Mouse (Mus musculus): ENCODE measurements around the gene Inca1.
A peak's percentile ranks its signal among the peaks of the same experiment; 100 is the strongest.

Inca1 gene

DNA sequence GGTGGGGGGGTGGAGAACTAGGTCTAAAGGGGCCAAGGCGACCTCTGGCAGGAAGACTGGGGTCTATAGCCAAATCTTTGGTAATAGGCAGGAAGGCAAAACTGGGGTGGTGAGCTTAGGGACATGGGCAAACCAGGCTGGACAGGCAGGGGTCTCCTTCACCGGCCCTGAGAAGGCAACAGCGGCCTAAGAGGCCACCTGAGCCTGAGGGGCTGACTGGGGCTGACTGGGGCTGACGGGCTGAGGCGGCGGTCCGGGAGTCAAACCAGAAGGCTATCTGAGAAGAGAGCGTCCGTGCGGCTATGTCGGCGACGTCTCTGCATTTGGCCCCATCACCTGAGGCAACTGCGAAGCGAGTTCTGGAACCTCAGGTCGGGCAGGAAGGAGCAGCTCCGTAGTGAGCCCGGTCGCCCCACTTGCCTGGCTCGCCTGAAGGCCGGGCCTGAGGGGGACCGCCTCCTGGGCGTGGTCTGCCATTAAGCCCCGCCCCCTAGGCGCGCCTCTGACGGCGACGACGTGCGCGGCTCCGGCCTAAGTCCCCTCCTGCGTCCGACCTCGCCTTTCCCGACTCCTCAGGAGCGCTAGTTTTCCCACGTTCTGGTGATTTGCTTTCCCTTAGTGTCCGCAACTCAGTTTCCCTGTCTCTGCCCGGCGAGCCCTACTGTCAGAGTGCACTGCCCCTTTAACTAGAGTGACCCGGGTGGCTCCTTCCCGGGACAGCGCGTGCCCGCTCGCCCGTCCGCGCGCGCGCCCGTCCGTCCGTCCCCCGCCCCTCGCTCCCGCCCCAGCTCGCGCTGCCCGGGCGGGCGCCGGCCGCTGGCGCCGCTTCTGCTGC, at the start of gene Inca1, which contains the start of gene Kif1c:
TSS of gene Inca1 (minus strand) at position 434 of the 835 bp plus-strand sequence.
TSS of gene Kif1c (plus strand) at position 827 of the 835 bp plus-strand sequence.
- peak; percentile 96 for DNase-seq

DNA sequence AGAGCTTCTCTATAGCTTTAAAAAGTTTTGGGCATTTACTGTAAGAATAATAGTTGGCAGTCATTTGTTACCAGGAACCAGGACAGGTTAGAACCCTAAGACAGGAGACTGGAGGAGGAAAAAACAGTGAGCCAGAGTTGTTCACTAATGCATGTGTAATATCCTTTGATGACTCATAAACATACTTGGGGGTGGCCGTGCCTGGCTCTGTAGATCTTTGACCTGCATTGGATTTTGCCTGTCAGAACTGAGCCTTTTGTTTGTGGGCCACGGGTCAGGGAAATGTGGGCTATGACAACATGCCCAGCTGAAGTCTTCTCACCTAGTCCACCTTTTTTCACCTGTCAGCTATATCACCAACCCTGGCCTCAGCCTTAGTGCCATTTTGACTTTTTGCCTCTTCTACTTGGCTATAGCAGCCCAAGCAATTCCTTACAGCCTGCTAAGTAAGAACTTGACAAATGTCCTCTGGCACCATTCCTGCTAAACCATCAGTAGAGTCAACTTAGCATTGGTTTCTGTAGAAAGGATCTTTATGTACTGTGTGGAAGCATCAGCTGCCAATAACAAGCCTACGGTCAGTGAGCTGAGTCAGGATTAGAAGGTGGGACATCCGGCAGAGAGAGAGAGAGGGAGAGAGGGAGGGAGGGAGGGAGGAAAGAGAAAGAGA, 48.1 kb upstream of the Inca1 start:
- DNase-seq: no peak

- DNase-seq: no peak
Measured at GRCm38 (mm10) chr11:70745636-70746035, 45.7 kb upstream of the Inca1 start.

GRCm38 (mm10) chr11:70742581-70743459, 42.9 kb upstream of the Inca1 start:
- DNase-seq: no peak

GRCm38 (mm10) chr11:70742117-70742516, 42.2 kb upstream of the Inca1 start:
- no peak for DNase-seq

GRCm38 (mm10) chr11:70741603-70742002, 41.6 kb upstream of the Inca1 start:
- DNase-seq: no peak

- no peak for DNase-seq
Measured at GRCm38 (mm10) chr11:70737749-70738148, 37.8 kb upstream of the Inca1 start.

- DNase-seq: no peak
Measured at GRCm38 (mm10) chr11:70733256-70733655, 33.3 kb upstream of the Inca1 start.

DNA sequence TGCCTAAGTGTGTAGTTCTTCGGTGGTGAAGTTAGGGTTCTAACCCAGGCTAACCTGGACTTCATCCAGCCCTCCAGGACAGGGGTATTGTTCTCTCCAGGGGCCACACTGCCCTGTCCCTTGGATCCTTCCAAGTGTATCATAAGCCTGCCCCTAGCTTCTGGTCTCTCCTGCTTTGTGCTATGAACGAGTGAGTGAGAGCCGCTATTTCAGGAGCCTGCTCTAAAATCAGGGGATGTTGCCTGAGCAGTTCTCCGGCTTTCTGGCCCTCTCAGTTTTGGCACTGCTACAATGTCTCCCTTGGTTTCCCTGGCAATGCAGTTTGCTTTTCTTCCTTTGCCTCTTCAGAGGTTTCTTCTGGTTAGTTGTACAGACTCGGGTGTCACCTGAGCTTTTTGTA, 31.2 kb upstream of the Inca1 start:
- peak; percentile 25 for DNase-seq

GRCm38 (mm10) chr11:70730427-70731038, 30.6 kb upstream of the Inca1 start:
- no peak for DNase-seq

GRCm38 (mm10) chr11:70727385-70727784, 27.4 kb upstream of the Inca1 start:
- no peak for DNase-seq

DNA sequence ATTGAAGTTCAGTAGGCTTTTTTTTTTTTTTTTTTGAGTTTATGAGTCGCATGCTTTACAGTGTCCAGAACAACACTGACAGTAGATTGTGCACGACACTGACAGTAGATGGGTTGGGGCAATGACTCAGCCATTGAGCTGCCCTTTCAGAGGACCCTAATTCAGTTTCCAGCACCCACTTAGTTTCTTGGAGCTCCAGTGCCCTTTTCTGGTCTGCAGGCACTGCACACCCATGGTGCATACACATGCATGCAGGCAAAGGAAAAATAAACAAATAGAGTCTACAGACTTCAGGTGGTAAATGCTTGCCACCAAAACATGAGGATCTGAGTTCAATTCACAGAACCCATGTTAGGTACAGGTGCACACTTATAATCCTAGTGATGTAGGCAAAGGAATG, 26.6 kb upstream of the Inca1 start:
- DNase-seq: no peak

DNA sequence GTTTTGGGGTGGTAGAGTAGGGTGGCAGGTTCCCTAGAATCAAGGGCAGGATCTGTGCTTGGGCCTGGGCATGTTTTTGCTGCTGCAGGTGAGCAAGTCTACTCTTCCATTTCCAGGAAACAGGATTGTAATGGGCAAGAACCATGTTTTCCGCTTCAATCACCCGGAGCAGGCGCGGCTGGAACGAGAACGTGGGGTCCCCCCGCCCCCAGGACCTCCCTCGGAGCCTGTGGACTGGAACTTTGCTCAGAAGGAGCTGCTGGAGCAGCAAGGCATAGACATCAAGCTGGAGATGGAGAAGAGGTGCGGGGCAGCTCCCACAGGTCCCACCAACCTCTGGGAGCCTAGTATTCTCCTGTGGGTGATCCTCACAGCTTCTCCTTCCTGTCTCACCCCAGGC, 24.8 kb upstream of the Inca1 start:
- DNase-seq: no peak

- no peak for DNase-seq
Measured at GRCm38 (mm10) chr11:70721072-70721471, 21.1 kb upstream of the Inca1 start.

- DNase-seq: no peak
Measured at GRCm38 (mm10) chr11:70720567-70720966, 20.6 kb upstream of the Inca1 start.

- no peak for DNase-seq
Measured at GRCm38 (mm10) chr11:70718481-70718880, 18.5 kb upstream of the Inca1 start.

DNA sequence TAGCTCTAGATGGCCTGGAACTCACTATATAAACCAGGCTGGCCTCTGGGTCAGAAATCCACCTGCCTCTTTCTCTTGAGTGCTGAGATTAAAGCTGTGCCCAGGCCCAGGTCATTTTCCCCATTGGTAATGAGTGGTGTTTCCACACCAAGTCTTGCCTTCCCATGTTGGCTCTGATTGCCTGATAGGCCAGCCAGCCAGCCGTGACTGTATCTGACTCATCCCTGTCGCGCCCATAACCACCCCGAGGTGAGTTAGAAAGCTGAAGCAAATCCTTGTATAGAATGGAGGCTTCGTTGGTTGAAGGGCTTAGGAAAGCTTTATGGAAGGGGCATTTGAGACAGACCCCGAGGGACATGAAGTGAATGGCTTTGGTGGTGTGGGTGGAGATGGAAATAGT, 15.9 kb upstream of the Inca1 start:
- no peak for DNase-seq

- no peak for DNase-seq
Measured at GRCm38 (mm10) chr11:70713222-70713621, 13.3 kb upstream of the Inca1 start.

- DNase-seq: no peak
Measured at GRCm38 (mm10) chr11:70711026-70711425, 11.1 kb upstream of the Inca1 start.

DNA sequence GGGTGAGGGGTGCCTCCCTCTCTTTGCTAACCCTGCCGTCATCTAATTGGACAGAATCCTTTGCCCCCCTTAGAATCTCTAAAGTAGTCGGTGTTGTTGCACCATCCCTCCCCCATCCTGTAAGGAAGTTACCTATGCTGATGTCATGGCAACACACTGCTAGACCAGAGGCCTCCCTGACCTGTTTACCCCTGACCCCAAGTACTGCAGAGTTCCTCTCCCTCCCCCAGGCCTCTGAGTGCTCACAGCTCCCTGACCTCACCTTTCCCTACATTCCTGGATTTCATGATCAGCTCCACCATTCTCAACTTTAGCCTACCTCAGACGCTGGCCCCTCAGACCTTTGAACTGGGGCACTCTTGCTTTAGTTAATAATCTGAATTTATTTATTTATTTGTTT, 6.2 kb upstream of the Inca1 start:
- DNase-seq: no peak

- no peak for DNase-seq
Measured at GRCm38 (mm10) chr11:70702781-70703180, 2.8 kb upstream of the Inca1 start.

DNA sequence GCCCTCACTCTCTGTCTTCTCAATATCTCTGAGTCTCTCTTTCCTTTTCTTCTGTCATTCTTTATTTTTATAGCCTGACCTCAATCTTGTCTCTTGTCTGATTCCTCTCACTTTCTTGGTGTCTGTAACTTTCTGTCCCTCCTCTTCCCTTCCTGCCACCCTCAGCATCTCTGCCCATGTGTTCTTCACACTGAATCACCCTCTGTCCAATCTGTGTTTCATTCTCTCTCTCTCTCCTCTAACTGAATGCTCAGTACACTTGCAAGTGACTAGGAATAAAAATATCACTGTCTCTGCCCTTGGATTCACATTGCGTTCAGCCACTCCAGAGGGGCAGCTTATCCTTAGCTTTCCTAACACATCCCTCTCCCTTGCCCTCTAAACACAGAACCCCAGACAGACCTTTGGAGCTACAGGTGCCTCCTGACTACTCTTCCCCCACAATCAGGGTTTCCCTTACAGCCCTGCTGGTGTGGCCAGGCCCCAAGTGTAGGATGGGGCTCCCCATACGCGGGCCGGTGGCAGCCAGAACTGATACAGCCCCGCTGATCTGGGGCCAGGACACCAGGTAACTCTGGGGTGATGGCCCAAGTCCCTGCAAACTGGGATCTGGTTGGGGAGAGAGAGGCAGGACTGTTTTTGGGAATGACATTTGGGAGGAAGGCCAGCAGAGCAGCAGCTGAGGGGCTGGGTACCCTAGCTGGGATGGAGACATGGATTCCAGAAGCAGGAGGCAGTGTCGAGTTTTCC, 2.2 kb upstream of the Inca1 start:
- DNase-seq: no peak

All from cerebellum, adult 9-10 months (tissue).